Mouse (Mus musculus) adipose tissue, adult 10 weeks (tissue): ENCODE results near the gene Ccser2. TPM values are rescaled to one million over a fixed set of nuclear protein-coding genes. Genes with fewer than 3 reads are reported as not detected.

ENCODE experiments used
- polyA plus RNA-seq: library from polyadenylated mRNA; stranded (reverse); fragments of 350-450 nt; fragmentation: Illumina TruSeq; extraction: RNeasy Lipid Tissue Mini Kit (QIAGEN cat#74804); gene quantifications from one replicate; pipeline ENCODE4 v1.2.3, GENCODE M21; 2014; ENCODE audit warnings: low read depth, low replicate concordance

Gene Ccser2
- polyA plus RNA-seq: 29.6 TPM

DNA sequence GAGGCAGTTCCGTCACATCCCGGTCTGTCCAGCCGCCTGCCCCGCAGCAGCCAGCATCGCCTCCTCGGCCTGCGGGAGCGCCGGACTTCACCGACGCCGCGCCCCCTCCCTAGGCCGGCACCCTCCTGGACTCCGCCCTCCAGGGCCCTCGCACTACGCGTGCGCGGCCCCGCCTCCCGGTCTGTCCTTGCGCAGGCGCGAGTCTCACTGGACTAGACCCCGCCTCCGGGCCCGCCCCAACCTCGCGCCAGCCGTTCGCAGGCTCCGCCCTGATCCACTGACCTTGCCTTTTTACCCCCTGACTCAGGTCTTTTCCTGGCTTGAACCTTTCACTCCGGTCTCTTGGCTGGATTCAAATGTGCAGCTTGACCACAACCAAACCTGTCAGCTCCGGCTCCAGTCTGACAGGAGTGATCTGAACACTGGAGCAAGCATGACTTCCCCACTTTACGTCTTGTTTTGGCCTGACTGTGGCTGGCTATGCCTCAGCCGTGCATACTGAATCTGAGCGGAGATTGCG, at the start of gene Ccser2:
Ccser2 (minus strand) TSS at position 150 of the 520 bp plus-strand sequence.

Other genes starting within 250 kb of the Ccser2 start
- not detected for gene Rgr, start 80.2 kb upstream of the Ccser2 start, polyA plus RNA-seq
- gene Lrit1, start 86.1 kb upstream of the Ccser2 start, polyA plus RNA-seq: not detected
- not detected for gene Lrit2, start 99.2 kb upstream of the Ccser2 start, polyA plus RNA-seq
- 0.11 TPM for gene Cdhr1, start 129.6 kb upstream of the Ccser2 start, polyA plus RNA-seq
- 1.5 TPM for gene 2610528A11Rik, start 145.2 kb upstream of the Ccser2 start, polyA plus RNA-seq
- gene Ghitm, start 166.5 kb upstream of the Ccser2 start, polyA plus RNA-seq: 239 TPM